Mouse (Mus musculus) hindbrain, embryonic 11.5 days (tissue): ENCODE measurements around the gene Rnf19b. TPM values are rescaled to one million over a fixed set of nuclear protein-coding genes. Genes with fewer than 3 reads are reported as not detected.
A peak's percentile ranks its signal among the peaks of the same experiment; 100 is the strongest.

Source experiments
- ATAC-seq: fragments of 200-750 bp; cut with Nextera tagmentation; 2 replicates; pipeline ENCODE4 v1.8.0; 2017; ENCODE audit warnings: mild to moderate bottlenecking, moderate TSS enrichment, moderate library complexity; ENCODE audit not compliant: low FRiP score
- DNase-seq: peaks from one replicate; pipeline ENCODE4 v3.0.0-alpha.2; 2015; ENCODE audit warnings: low spot score
- H3K27ac ChIP-seq: fragments of 300-500 bp; sonication (generic); 2 replicates; pipeline ENCODE4 v1.5.1; 2014; ENCODE audit warnings: mild to moderate bottlenecking, low read depth, low read length
- H3K27me3 ChIP-seq: fragments of 300-500 bp; sonication (generic); 2 replicates; pipeline ENCODE4 v1.6.1; 2014; ENCODE audit warnings: mild to moderate bottlenecking, low read length, moderate library complexity, mixed read lengths; ENCODE audit not compliant: control insufficient read depth, insufficient read depth
- H3K36me3 ChIP-seq: fragments of 300-500 bp; sonication (generic); 2 replicates; pipeline ENCODE4 v1.6.1; 2014; ENCODE audit warnings: mild to moderate bottlenecking, low read length, moderate library complexity, mixed read lengths; ENCODE audit not compliant: control insufficient read depth, insufficient read depth
- H3K4me1 ChIP-seq: fragments of 300-500 bp; sonication (generic); replicated peaks from 2 replicates; pipeline ENCODE4 v1.6.1; 2014; ENCODE audit warnings: low read length, mixed read lengths; ENCODE audit not compliant: control insufficient read depth, insufficient read depth
- H3K4me2 ChIP-seq: fragments of 300-500 bp; sonication (generic); replicated peaks from 2 replicates; pipeline ENCODE4 v1.6.1; 2014; ENCODE audit warnings: mild to moderate bottlenecking, low read depth, low read length
- H3K4me3 ChIP-seq: fragments of 300-500 bp; sonication (generic); 2 replicates; pipeline ENCODE4 v1.5.1; 2014; ENCODE audit warnings: low read depth, low read length
- H3K9ac ChIP-seq: fragments of 300-500 bp; sonication (generic); 2 replicates; pipeline ENCODE4 v1.6.1; 2014; ENCODE audit warnings: low read depth, low read length
- H3K9me3 ChIP-seq: fragments of 300-500 bp; sonication (generic); 2 replicates; pipeline ENCODE4 v1.6.1; 2016; ENCODE audit warnings: low read length; ENCODE audit not compliant: control insufficient read depth
- WGBS: fragments of 180-500 bp; shearing (Covaris S2); extraction: QIAGEN DNeasy Blood & Tissue Kit; methylation state at CpG from one replicate; pipeline ENCODE4 v1.1.7; 2014; 5-methylcytosine and 5-hydroxymethylcytosine counted together
- polyA plus RNA-seq: library from polyadenylated mRNA; unstranded; fragments of >200 nt; fragmentation: Nextera tagmentation; extraction: Ambion mirVana; gene quantifications from 2 replicates; pipeline ENCODE4 v1.2.1, GENCODE M21; 2014

Gene Rnf19b
- polyA plus RNA-seq, 1 experiment from 2014 or later, result 11.1 TPM

- H3K4me2 ChIP-seq, result no peak overlapping the region
- DNase-seq (no peak), ATAC-seq (no peak)
- H3K4me1 ChIP-seq, result no peaks in the 10 kb centered on the region
- WGBS, result 87% methylated on average over 6 of the region's 6 CpGs
- H3K27me3 ChIP-seq, result no peaks in the 10 kb centered on the region
- H3K36me3 ChIP-seq, result 0 out of 2 replicates have a peak, but pooled peaks cover 7% of the 10 kb centered on the region
- H3K9me3 ChIP-seq, result no peaks in the 10 kb centered on the region
- H3K27ac ChIP-seq, result no peak overlapping the region
- no peak overlapping the region for H3K4me3 ChIP-seq
- H3K9ac ChIP-seq, result no peak overlapping the region
These were observed 23.4 kb downstream of the Rnf19b start for GRCm38 (mm10) chr4:129081512-129081911.

GRCm38 (mm10) chr4:129081939-129082338 is 23.9 kb downstream of the Rnf19b start:
- H3K27ac ChIP-seq, result no peak overlapping the region
- WGBS, result 87% methylated on average over 3 of the region's 3 CpGs
- no peak overlapping the region for H3K4me3 ChIP-seq
- 0 out of 2 replicates have a peak, but pooled peaks cover 3% of the 10 kb centered on the region for H3K36me3 ChIP-seq
- no peaks in the 10 kb centered on the region for H3K9me3 ChIP-seq
- no peak for ATAC-seq
- H3K9ac ChIP-seq, result no peak overlapping the region
- DNase-seq, result no peak
- no peaks in the 10 kb centered on the region for H3K27me3 ChIP-seq
- no peaks in the 10 kb centered on the region for H3K4me1 ChIP-seq
- H3K4me2 ChIP-seq, result no peak overlapping the region

GRCm38 (mm10) chr4:129082379-129083115 is 24.5 kb downstream of the Rnf19b start:
- DNase-seq (peak; percentile 79), ATAC-seq (no peak)
- Histone ChIP-seq H3K27me3 (no peaks in the 10 kb centered on the region), H3K4me2 (no peak overlapping the region), H3K4me3 (no peak overlapping the region), H3K36me3 (0 out of 2 replicates have a peak, but pooled peaks cover 3% of the 10 kb centered on the region), H3K9ac (no peak overlapping the region), H3K9me3 (no peaks in the 10 kb centered on the region), H3K27ac (no peak overlapping the region), H3K4me1 (no peaks in the 10 kb centered on the region)
- 57% methylated on average over 10 of the region's 10 CpGs for WGBS

GRCm38 (mm10) chr4:129084896-129085295 is 26.8 kb downstream of the Rnf19b start:
- DNase-seq (no peak), ATAC-seq (no peak)
- Histone ChIP-seq H3K4me2 (no peak overlapping the region), H3K9ac (no peak overlapping the region), H3K4me3 (no peak overlapping the region), H3K4me1 (no peaks in the 10 kb centered on the region), H3K27me3 (no peaks in the 10 kb centered on the region), H3K36me3 (0 out of 2 replicates have a peak, but pooled peaks cover 3% of the 10 kb centered on the region), H3K27ac (no peak overlapping the region), H3K9me3 (no peaks in the 10 kb centered on the region)
- 91% methylated on average over 9 of the region's 9 CpGs for WGBS

GRCm38 (mm10) chr4:129086078-129086477 is 28.0 kb downstream of the Rnf19b start:
- Histone ChIP-seq H3K9ac (no peak overlapping the region), H3K27ac (no peak overlapping the region), H3K4me3 (no peak overlapping the region), H3K4me1 (no peaks in the 10 kb centered on the region), H3K4me2 (no peak overlapping the region), H3K27me3 (no peaks in the 10 kb centered on the region), H3K9me3 (no peaks in the 10 kb centered on the region), H3K36me3 (no peaks in the 10 kb centered on the region)
- no peak for ATAC-seq
- peak; percentile 87 for DNase-seq
- WGBS, result 27% methylated on average over 8 of the region's 8 CpGs

- WGBS, result 47% methylated on average over 5 of the region's 5 CpGs
- Histone ChIP-seq H3K4me3 (no peak overlapping the region), H3K9ac (no peak overlapping the region), H3K27ac (no peak overlapping the region), H3K4me1 (no peaks in the 10 kb centered on the region), H3K9me3 (no peaks in the 10 kb centered on the region), H3K4me2 (no peak overlapping the region), H3K27me3 (no peaks in the 10 kb centered on the region), H3K36me3 (no peaks in the 10 kb centered on the region)
- no peak for ATAC-seq
- DNase-seq, result no peak
These were observed 29.8 kb downstream of the Rnf19b start for GRCm38 (mm10) chr4:129087850-129088249.

- Histone ChIP-seq H3K9ac (no peak overlapping the region), H3K4me2 (no peak overlapping the region), H3K4me1 (no peaks in the 10 kb centered on the region), H3K27ac (no peak overlapping the region), H3K4me3 (no peak overlapping the region), H3K9me3 (no peaks in the 10 kb centered on the region), H3K27me3 (no peaks in the 10 kb centered on the region), H3K36me3 (no peaks in the 10 kb centered on the region)
- ATAC-seq (no peak), DNase-seq (no peak)
- 29% methylated on average over 15 of the region's 15 CpGs for WGBS
These were observed 37.2 kb downstream of the Rnf19b start for GRCm38 (mm10) chr4:129095276-129095675.

GRCm38 (mm10) chr4:129097006-129097405 is 38.9 kb downstream of the Rnf19b start:
- no peaks in the 10 kb centered on the region for H3K4me1 ChIP-seq
- H3K4me2 ChIP-seq, result no peak overlapping the region
- ATAC-seq (no peak), DNase-seq (no peak)
- H3K27ac ChIP-seq, result no peak overlapping the region
- H3K9ac ChIP-seq, result no peak overlapping the region
- 75% methylated on average over 7 of the region's 7 CpGs for WGBS
- H3K9me3 ChIP-seq, result no peaks in the 10 kb centered on the region
- H3K27me3 ChIP-seq, result no peaks in the 10 kb centered on the region
- no peak overlapping the region for H3K4me3 ChIP-seq
- no peaks in the 10 kb centered on the region for H3K36me3 ChIP-seq

- no peak for ATAC-seq
These were observed 44.2 kb downstream of the Rnf19b start for GRCm38 (mm10) chr4:129102133-129102829.

More at GRCm38 (mm10) chr4:129102133-129102829, 44.2 kb downstream of the Rnf19b start:
- no peak for DNase-seq
- Histone ChIP-seq H3K4me3 (no peak overlapping the region), H3K27ac (no peak overlapping the region), H3K4me1 (peaks cover 5% of the 10 kb centered on the region; the same call in 1 of the 2 replicates), H3K36me3 (no peaks in the 10 kb centered on the region), H3K9ac (no peak overlapping the region), H3K9me3 (no peaks in the 10 kb centered on the region), H3K4me2 (no peak overlapping the region), H3K27me3 (peaks cover 19% of the 10 kb centered on the region)
- WGBS, result 88% methylated on average over 14 of the region's 14 CpGs
